Mouse (Mus musculus) liver, postnatal 0 days (tissue): ENCODE data around the gene Sacm1l.

Source experiments
- CTCF ChIP-seq: sonication (generic); IDR thresholded peaks from 2 replicates; pipeline ENCODE4 v1.5.1; 2016; ENCODE audit warnings: antibody characterized with exemption, low read depth
- EP300 ChIP-seq: IDR thresholded peaks from 2 replicates; pipeline ENCODE4 v1.6.1; 2016; ENCODE audit warnings: antibody characterized with exemption, low read depth, mild to moderate bottlenecking

GRCm38 (mm10) chr9:123483598-123483997 lies 46.0 kb upstream of the Sacm1l start:
- TF ChIP-seq CTCF (no peak), EP300 (no peak)
